In genomic region chr10:60635568-60636295, GRCm38 (mm10) we compare ENCODE assay signal across 14 mouse cellular contexts.
DNase-seq lines count a peak whose midpoint lies in the region; ATAC-seq and TF ChIP-seq lines count a peak whose summit lies in the region.
"Had no signal": no experiment of that assay in that cellular context is flagged by ENCODE, and none has a peak within 500 bp of the region (broad histone marks: within the 10 kb centered on the region; RNA-seq: fewer than 3 reads in every experiment).

No protein-coding gene starts in this region.

- H3K9ac ChIP-seq in heart, embryonic 11.5 days (ENCODE audit: low read depth, low read length), result no peak overlapping the region
- no peak overlapping the region for H3K9ac ChIP-seq in lung, embryonic 14.5 days
- H3K9ac ChIP-seq in neural tube, embryonic 13.5 days, result no peak overlapping the region
- H3K9ac ChIP-seq: forebrain, embryonic 13.5 days had no signal

- H3K4me2 ChIP-seq in heart, embryonic 11.5 days, result peak overlapping the region; percentile 19; the same call in 1 of the 2 replicates
- no peak overlapping the region for H3K4me2 ChIP-seq in lung, embryonic 14.5 days
- H3K4me2 ChIP-seq in neural tube, embryonic 13.5 days, result peak overlapping the region; percentile 21
- H3K4me2 ChIP-seq: forebrain, embryonic 13.5 days had no signal

- H3K27me3 ChIP-seq in heart, embryonic 11.5 days (ENCODE audit: control insufficient read depth, insufficient read depth, low read length), result 0 out of 2 replicates have a peak, but pooled peaks cover 2% of the 10 kb centered on the region
- H3K27me3 ChIP-seq in lung, embryonic 14.5 days (ENCODE audit: insufficient read depth, low read length), result no peaks in the 10 kb centered on the region
- 0 out of 2 replicates have a peak, but pooled peaks cover 13% of the 10 kb centered on the region for H3K27me3 ChIP-seq in neural tube, embryonic 13.5 days
- H3K27me3 ChIP-seq: forebrain, embryonic 13.5 days had no signal

- no peak overlapping the region for H3K27ac ChIP-seq in heart, embryonic 11.5 days (ENCODE audit: low read depth, low read length)
- no peak overlapping the region for H3K27ac ChIP-seq in lung, embryonic 14.5 days (ENCODE audit: low read depth)
- H3K27ac ChIP-seq in neural tube, embryonic 13.5 days (replicated peaks), result peak overlapping the region; percentile 20; the same call in 1 of the 2 replicates
- H3K27ac ChIP-seq: forebrain, embryonic 13.5 days; heart, adult 2 months had no signal

- no peaks in the 10 kb centered on the region for H3K9me3 ChIP-seq in heart, embryonic 11.5 days (replicated peaks; ENCODE audit: control insufficient read depth, low read length)
- no peaks in the 10 kb centered on the region for H3K9me3 ChIP-seq in lung, embryonic 14.5 days (ENCODE audit: low read depth, low read length)
- no peaks in the 10 kb centered on the region for H3K9me3 ChIP-seq in neural tube, embryonic 13.5 days
- H3K9me3 ChIP-seq: forebrain, embryonic 13.5 days had no signal

- ATAC-seq in heart, embryonic 11.5 days (replicated peaks; ENCODE audit: insufficient number of reproducible peaks, low FRiP score, low TSS enrichment), result no peak
- no peak; the same call in 1 of the 2 replicates for ATAC-seq in lung, embryonic 14.5 days (ENCODE audit: insufficient read depth)
- ATAC-seq in neural tube, embryonic 13.5 days (ENCODE audit: low read depth), result peak; percentile 83
- ATAC-seq in erythroid progenitor cell, adult 5-6 weeks (replicated peaks; ENCODE audit: low FRiP score, poor library complexity, severe bottlenecking), result no peak
- ATAC-seq: forebrain, embryonic 13.5 days had no signal

- H3K36me3 ChIP-seq in heart, embryonic 11.5 days (ENCODE audit: control insufficient read depth, insufficient read depth, low read length), result no peaks in the 10 kb centered on the region
- H3K36me3 ChIP-seq in lung, embryonic 14.5 days (ENCODE audit: insufficient read depth), result no peaks in the 10 kb centered on the region
- no peaks in the 10 kb centered on the region for H3K36me3 ChIP-seq in neural tube, embryonic 13.5 days

- no peak for DNase-seq in heart, adult 9 months (ENCODE audit: low spot score in 2 of 2)
- peak; percentile 37 for DNase-seq in lung, embryonic 14.5 days
- DNase-seq in lung, postnatal 14 days, result no peak
- peak; percentile 41 for DNase-seq in embryo, embryonic 10.5 days (ENCODE audit: low spot score)
- DNase-seq in testis, postnatal 14 days (ENCODE audit: low spot score), result no peak
- DNase-seq: cerebellum, postnatal 10 days; layer of hippocampus, adult 9-11 months; liver had no signal

- no peak for TF ChIP-seq CTCF in lung, embryonic 14.5 days (IDR thresholded peaks at IDR 0.05; ENCODE audit: low read depth)

- H3K4me3 ChIP-seq in heart, embryonic 11.5 days (ENCODE audit: low read depth, low read length), result no peak overlapping the region
- no peak overlapping the region for H3K4me3 ChIP-seq in lung, embryonic 14.5 days (ENCODE audit: low read depth, low read length)
- no peak overlapping the region for H3K4me3 ChIP-seq in neural tube, embryonic 13.5 days
- H3K4me3 ChIP-seq: forebrain, embryonic 13.5 days; heart, adult 2 months; megakaryocyte, embryonic 14.5 days had no signal

- WGBS in heart, embryonic 11.5 days (ENCODE audit: insufficient replicate concordance), result 24% methylated on average over 13 of the region's 13 CpGs
- WGBS in lung, embryonic 14.5 days, result 14% methylated on average over 13 of the region's 13 CpGs
- WGBS in neural tube, embryonic 13.5 days, result 16% methylated on average over 13 of the region's 13 CpGs

- H3K4me1 ChIP-seq in heart, embryonic 11.5 days (ENCODE audit: control insufficient read depth, insufficient read depth, low read length), result no peaks in the 10 kb centered on the region
- no peaks in the 10 kb centered on the region for H3K4me1 ChIP-seq in lung, embryonic 14.5 days (ENCODE audit: insufficient read depth)
- peaks cover 21% of the 10 kb centered on the region for H3K4me1 ChIP-seq in neural tube, embryonic 13.5 days (replicated peaks)
- H3K4me1 ChIP-seq: forebrain, embryonic 13.5 days had no signal

Comparison
In these comparisons a context has a peak if more than half of its experiments do, and no peak if none do; other contexts are left out.
1. DNase-seq: peak in lung, embryonic 14.5 days (single experiment) and embryo, embryonic 10.5 days (single experiment); none in heart, adult 9 months (0 of 2), lung, postnatal 14 days (single experiment) and testis, postnatal 14 days (single experiment).